Mouse (Mus musculus) CD8-positive naive resting alpha-beta T cell, adult 57 days (primary cell): ENCODE data around the gene Slc25a15. TPM values are rescaled to one million over a fixed set of nuclear protein-coding genes. Genes with fewer than 3 reads are reported as not detected.

Source experiments
- total RNA-seq: library from RNA; stranded (reverse); gene quantifications from one replicate; pipeline ENCODE4 v1.2.4, GENCODE M21; 2023

Gene Slc25a15
- 5.4 TPM for total RNA-seq

DNA sequence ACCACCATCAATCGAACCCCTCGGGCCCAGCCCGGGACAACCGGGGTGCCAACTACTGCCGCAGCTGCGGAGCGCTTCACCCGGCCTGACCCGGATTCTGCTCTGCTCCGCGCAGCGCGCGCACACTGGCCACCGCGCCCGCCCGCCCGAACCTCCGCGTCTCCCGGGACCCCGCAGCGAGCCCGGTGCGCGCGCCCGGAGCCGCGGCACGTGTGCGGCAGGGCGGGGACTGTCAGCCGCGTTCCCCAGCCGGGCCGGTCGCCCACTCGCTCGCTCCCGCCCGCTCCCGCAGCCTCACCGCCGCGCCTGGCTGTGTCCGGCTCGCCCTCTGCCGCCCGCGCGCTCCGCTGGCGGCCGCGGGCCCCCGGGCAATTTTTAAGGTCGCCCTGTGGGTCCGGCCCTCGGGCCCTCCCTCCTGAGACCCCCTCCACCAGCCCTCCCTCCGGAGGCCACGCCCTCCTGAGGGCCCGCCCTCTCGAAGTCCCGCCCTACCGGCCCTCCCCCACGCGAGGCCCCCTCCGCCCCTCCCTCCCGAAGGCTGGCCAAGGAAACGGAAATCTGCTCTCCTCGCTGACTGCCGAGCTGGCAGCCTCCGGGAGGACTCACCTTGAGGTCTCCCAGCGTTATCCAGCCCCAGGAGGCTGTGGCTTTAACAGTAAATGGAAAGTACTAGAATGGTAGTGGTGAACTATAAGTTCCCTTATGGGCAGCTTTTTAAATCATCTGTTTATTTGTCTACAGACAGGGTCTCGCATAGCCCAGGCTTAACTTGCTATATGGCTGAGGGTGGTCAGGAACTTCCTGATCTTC lies at the start of gene Slc25a15:
TSS of gene Slc25a15 (minus strand) at position 456 of the 810 bp plus-strand sequence.

DNA sequence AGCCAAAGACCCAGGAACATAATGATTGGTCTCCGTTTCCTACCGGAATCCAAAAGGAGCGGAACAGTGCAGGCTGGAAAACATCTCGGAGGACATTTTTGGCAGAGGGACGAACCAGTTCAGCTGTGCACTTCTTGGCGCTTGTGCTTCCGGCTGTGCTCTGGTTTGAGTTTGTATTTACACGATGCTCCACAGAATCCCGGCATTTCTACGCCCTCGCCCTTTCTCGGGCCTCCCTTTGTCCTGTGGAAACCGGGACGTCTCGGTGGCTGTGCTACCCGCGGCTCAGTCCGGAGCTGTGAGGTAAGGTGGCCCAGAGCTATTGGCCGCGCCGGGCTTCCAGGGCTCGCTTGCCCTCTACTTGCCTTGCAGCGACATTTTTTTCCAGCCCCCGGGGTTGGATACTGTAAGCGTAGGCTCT lies 12.9 kb upstream of the Slc25a15 start, which contains the start of gene Mrps31:
TSS of gene Mrps31 (plus strand) at position 80 of the 421 bp plus-strand sequence.

Other genes with a start within 250 kb of the Slc25a15 start
- gene Nek3, start 232.2 kb downstream of the Slc25a15 start, total RNA-seq, result 6.5 TPM
- gene Ckap2, start 212.8 kb downstream of the Slc25a15 start, total RNA-seq, result 1.6 TPM
- 28.0 TPM for gene Vps36, start 205.8 kb downstream of the Slc25a15 start, total RNA-seq
- gene Thsd1, start 171.3 kb downstream of the Slc25a15 start, total RNA-seq, result 0.34 TPM
- gene Tpte, start 115.2 kb downstream of the Slc25a15 start, total RNA-seq, result not detected
- 15.8 TPM for gene Mrps31, start 12.8 kb upstream of the Slc25a15 start, total RNA-seq